Mouse (Mus musculus) forebrain, embryonic 15.5 days (tissue): ENCODE data around the gene Gpr18. TPM values are rescaled to one million over a fixed set of nuclear protein-coding genes. Genes with fewer than 3 reads are reported as not detected.

Experiments
- ATAC-seq: fragments of 200-750 bp; cut with Nextera tagmentation; replicated peaks from 2 replicates; pipeline ENCODE4 v1.8.0; 2017; ENCODE audit warnings: mild to moderate bottlenecking, moderate TSS enrichment, moderate library complexity
- H3K27ac ChIP-seq: fragments of 300-500 bp; sonication (generic); replicated peaks from 2 replicates; pipeline ENCODE4 v1.5.1; 2015; ENCODE audit warnings: mild to moderate bottlenecking, inconsistent platforms
- H3K27me3 ChIP-seq: fragments of 300-500 bp; sonication (generic); 2 replicates; pipeline ENCODE4 v1.6.1; 2015; ENCODE audit warnings: inconsistent platforms
- H3K36me3 ChIP-seq: fragments of 300-500 bp; sonication (generic); 2 replicates; pipeline ENCODE4 v1.6.1; 2015; ENCODE audit warnings: mild to moderate bottlenecking, inconsistent platforms
- H3K4me1 ChIP-seq: fragments of 300-500 bp; sonication (generic); 2 replicates; pipeline ENCODE4 v1.6.1; 2015; ENCODE audit warnings: inconsistent platforms
- H3K4me2 ChIP-seq: fragments of 300-500 bp; sonication (generic); replicated peaks from 2 replicates; pipeline ENCODE4 v1.6.1; 2015; ENCODE audit warnings: mild to moderate bottlenecking, inconsistent platforms
- H3K4me3 ChIP-seq: fragments of 300-500 bp; sonication (generic); 2 replicates; pipeline ENCODE4 v1.5.1; 2015; ENCODE audit warnings: mild to moderate bottlenecking, inconsistent platforms
- H3K9ac ChIP-seq: fragments of 300-500 bp; sonication (generic); replicated peaks from 2 replicates; pipeline ENCODE4 v1.6.1; 2015; ENCODE audit warnings: mild to moderate bottlenecking, inconsistent platforms
- H3K9me3 ChIP-seq: fragments of 300-500 bp; sonication (generic); 2 replicates; pipeline ENCODE4 v1.6.1; 2016; ENCODE audit warnings: inconsistent platforms
- WGBS: fragments of 180-500 bp; shearing (Covaris S2); methylation state at CpG from one replicate; pipeline ENCODE4 v1.1.7; 2015; ENCODE audit warnings: mixed read lengths; 5-methylcytosine and 5-hydroxymethylcytosine counted together
- polyA plus RNA-seq: library from polyadenylated mRNA; unstranded; fragments of >200 nt; fragmentation: Nextera tagmentation; extraction: Ambion mirVana; gene quantifications from 2 replicates; pipeline ENCODE4 v1.2.1, GENCODE M21; 2015

Gene Gpr18
- polyA plus RNA-seq, 1 experiment from 2014 or later: 0.29 TPM

- ATAC-seq: no peak
- no peaks in the 10 kb centered on the region for H3K4me1 ChIP-seq
- 71% methylated on average over 6 of the region's 6 CpGs for WGBS
- H3K36me3 ChIP-seq: no peaks in the 10 kb centered on the region
- H3K4me3 ChIP-seq: no peak overlapping the region
- no peak overlapping the region for H3K9ac ChIP-seq
- no peaks in the 10 kb centered on the region for H3K27me3 ChIP-seq
- H3K9me3 ChIP-seq: no peaks in the 10 kb centered on the region
- H3K27ac ChIP-seq: no peak overlapping the region
- H3K4me2 ChIP-seq: no peak overlapping the region
These were observed 19.2 kb downstream of the Gpr18 start for GRCm38 (mm10) chr14:121896126-121897090.

- no peaks in the 10 kb centered on the region for H3K9me3 ChIP-seq
- no peak overlapping the region for H3K9ac ChIP-seq
- no peaks in the 10 kb centered on the region for H3K4me1 ChIP-seq
- H3K4me2 ChIP-seq: no peak overlapping the region
- no peak overlapping the region for H3K4me3 ChIP-seq
- H3K27ac ChIP-seq: no peak overlapping the region
- H3K27me3 ChIP-seq: no peaks in the 10 kb centered on the region
- 91% methylated on average over 4 of the region's 4 CpGs for WGBS
- H3K36me3 ChIP-seq: no peaks in the 10 kb centered on the region
- ATAC-seq: no peak
These were observed 20.3 kb downstream of the Gpr18 start for GRCm38 (mm10) chr14:121895316-121895715.

GRCm38 (mm10) chr14:121894511-121895135 is 21.0 kb downstream of the Gpr18 start:
- H3K4me2 ChIP-seq: no peak overlapping the region
- no peak overlapping the region for H3K27ac ChIP-seq
- no peaks in the 10 kb centered on the region for H3K27me3 ChIP-seq
- H3K4me3 ChIP-seq: no peak overlapping the region
- no peak overlapping the region for H3K9ac ChIP-seq
- H3K36me3 ChIP-seq: no peaks in the 10 kb centered on the region
- WGBS: 88% methylated on average over 5 of the region's 5 CpGs
- no peak for ATAC-seq
- no peaks in the 10 kb centered on the region for H3K9me3 ChIP-seq
- no peaks in the 10 kb centered on the region for H3K4me1 ChIP-seq

GRCm38 (mm10) chr14:121893747-121894146 is 21.8 kb downstream of the Gpr18 start:
- no peak overlapping the region for H3K4me3 ChIP-seq
- no peaks in the 10 kb centered on the region for H3K4me1 ChIP-seq
- WGBS: 92% methylated on average over 6 of the region's 6 CpGs
- no peaks in the 10 kb centered on the region for H3K27me3 ChIP-seq
- no peak overlapping the region for H3K9ac ChIP-seq
- H3K4me2 ChIP-seq: no peak overlapping the region
- no peaks in the 10 kb centered on the region for H3K9me3 ChIP-seq
- no peaks in the 10 kb centered on the region for H3K36me3 ChIP-seq
- H3K27ac ChIP-seq: no peak overlapping the region
- no peak for ATAC-seq

DNA sequence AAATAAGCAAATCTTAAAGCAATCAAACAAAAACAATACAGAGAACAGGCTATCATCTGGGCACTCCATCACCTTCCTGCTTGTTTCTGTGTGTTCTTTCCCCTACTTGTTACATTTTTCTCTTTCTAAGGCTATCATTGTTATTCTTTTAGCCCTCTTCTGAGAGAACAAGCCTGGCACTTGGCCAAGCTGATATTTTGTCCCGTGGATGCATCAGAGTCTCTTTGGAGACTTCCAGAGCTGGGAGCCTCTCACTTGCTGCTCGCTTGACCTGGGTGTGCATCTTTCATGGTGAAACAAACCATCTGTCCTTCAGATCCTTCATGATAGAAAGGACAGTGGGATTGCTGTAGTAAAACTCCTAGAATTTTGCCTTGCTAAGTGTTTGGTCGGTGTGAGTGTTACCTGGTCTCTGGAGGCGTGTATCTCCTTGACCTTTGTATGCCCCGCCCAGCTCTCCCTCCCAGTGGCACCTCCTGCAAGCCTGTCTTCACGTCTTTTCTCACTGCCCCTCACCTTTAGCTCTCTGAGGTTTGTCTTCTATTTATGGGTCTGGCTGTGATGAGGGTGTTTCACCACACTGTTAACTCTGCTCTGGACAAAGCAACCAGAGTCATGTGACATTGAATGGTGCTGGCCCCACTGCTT is 31.3 kb downstream of the Gpr18 start:
- H3K9me3 ChIP-seq: no peaks in the 10 kb centered on the region
- no peak overlapping the region for H3K27ac ChIP-seq
- no peak overlapping the region for H3K4me3 ChIP-seq
- H3K4me2 ChIP-seq: no peak overlapping the region
- 75% methylated on average over 6 of the region's 6 CpGs for WGBS
- H3K4me1 ChIP-seq: peaks cover 10% of the 10 kb centered on the region
- no peaks in the 10 kb centered on the region for H3K27me3 ChIP-seq
- H3K36me3 ChIP-seq: no peaks in the 10 kb centered on the region
- H3K9ac ChIP-seq: no peak overlapping the region
- no peak for ATAC-seq

- ATAC-seq: no peak
- WGBS: 90% methylated on average over 7 of the region's 7 CpGs
- peaks cover 20% of the 10 kb centered on the region for H3K4me1 ChIP-seq
- no peak overlapping the region for H3K27ac ChIP-seq
- no peaks in the 10 kb centered on the region for H3K9me3 ChIP-seq
- H3K4me3 ChIP-seq: no peak overlapping the region
- no peak overlapping the region for H3K9ac ChIP-seq
- H3K4me2 ChIP-seq: no peak overlapping the region
- no peaks in the 10 kb centered on the region for H3K36me3 ChIP-seq
- no peaks in the 10 kb centered on the region for H3K27me3 ChIP-seq
These were observed 34.4 kb downstream of the Gpr18 start for GRCm38 (mm10) chr14:121881211-121881610.

DNA sequence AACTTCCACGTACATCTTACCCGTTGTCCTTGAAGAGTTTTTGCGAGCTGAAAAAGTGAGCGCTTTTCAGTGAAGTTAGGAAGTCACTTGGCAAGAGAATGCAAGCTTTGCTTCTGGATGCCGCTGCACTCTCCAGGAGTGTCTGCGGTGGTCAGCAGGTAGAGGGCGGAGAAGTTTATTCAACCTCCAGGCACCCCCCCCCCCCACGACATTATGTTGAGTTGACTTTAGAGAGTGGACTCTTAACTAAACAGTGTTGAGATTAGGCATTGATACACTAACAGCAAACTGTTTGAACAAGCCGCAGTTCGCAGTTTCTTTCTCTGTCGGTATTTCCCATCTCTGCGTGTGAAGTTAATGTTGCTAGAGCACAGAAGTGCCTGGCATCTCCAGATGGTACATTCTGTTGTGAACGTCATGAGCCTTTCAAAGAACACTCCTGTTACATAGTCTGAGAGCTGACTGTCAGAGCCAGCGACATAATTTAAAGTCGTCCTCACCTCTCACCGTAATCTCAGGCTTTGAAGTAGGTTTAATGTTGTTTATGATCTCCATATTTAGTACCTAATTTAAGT is 36.2 kb downstream of the Gpr18 start:
- Histone ChIP-seq H3K4me2 (peak overlapping the region; percentile 97), H3K4me1 (peaks cover 20% of the 10 kb centered on the region), H3K9me3 (no peaks in the 10 kb centered on the region), H3K4me3 (peak overlapping the region; percentile 95), H3K27me3 (no peaks in the 10 kb centered on the region), H3K27ac (0 out of 2 replicates have a peak overlapping the region, but pooled peaks have one; percentile 87), H3K36me3 (no peaks in the 10 kb centered on the region), H3K9ac (peak overlapping the region; percentile 93)
- no peak for ATAC-seq
- 19% methylated on average over 16 of the region's 16 CpGs for WGBS

- H3K27me3 ChIP-seq: no peaks in the 10 kb centered on the region
- H3K4me3 ChIP-seq: peak overlapping the region; percentile 95
- H3K27ac ChIP-seq: peak overlapping the region; percentile 87
- peaks cover 20% of the 10 kb centered on the region for H3K4me1 ChIP-seq
- H3K9me3 ChIP-seq: no peaks in the 10 kb centered on the region
- peak overlapping the region; percentile 97 for H3K4me2 ChIP-seq
- peak overlapping the region; percentile 93 for H3K9ac ChIP-seq
- under 1% methylated on average over 27 of the region's 27 CpGs for WGBS
- ATAC-seq: no peak
- no peaks in the 10 kb centered on the region for H3K36me3 ChIP-seq
These were observed 36.7 kb downstream of the Gpr18 start for GRCm38 (mm10) chr14:121878859-121879206.

- peaks cover 20% of the 10 kb centered on the region for H3K4me1 ChIP-seq
These were observed 37.3 kb downstream of the Gpr18 start, which contains the start of gene Ubac2 for GRCm38 (mm10) chr14:121878176-121878858. Gene Ubac2 (plus strand): TSS chr14:121878620.

GRCm38 (mm10) chr14:121877640-121878039 is 37.9 kb downstream of the Gpr18 start:
- H3K4me1 ChIP-seq: peaks cover 20% of the 10 kb centered on the region
- no peak for ATAC-seq
- H3K27me3 ChIP-seq: no peaks in the 10 kb centered on the region
- no peaks in the 10 kb centered on the region for H3K9me3 ChIP-seq
- 34% methylated on average over 8 of the region's 8 CpGs for WGBS
- H3K9ac ChIP-seq: peak overlapping the region; percentile 93
- peak overlapping the region; percentile 87; the same call in 1 of the 2 replicates for H3K27ac ChIP-seq
- H3K4me2 ChIP-seq: peak overlapping the region; percentile 60
- H3K4me3 ChIP-seq: peak overlapping the region; percentile 95
- H3K36me3 ChIP-seq: no peaks in the 10 kb centered on the region

More at GRCm38 (mm10) chr14:121878176-121878858, 37.3 kb downstream of the Gpr18 start, which contains the start of gene Ubac2:
- Histone ChIP-seq H3K4me3 (peak within 1 kb of the TSS; percentile 95), H3K27ac (peak within 1 kb of the TSS; percentile 87), H3K9ac (peak within 1 kb of the TSS; percentile 93), H3K9me3 (no peaks in the 10 kb centered on the region), H3K4me2 (peak within 1 kb of the TSS; percentile 97), H3K27me3 (no peaks in the 10 kb centered on the region), H3K36me3 (no peaks in the 10 kb centered on the region)
- ATAC-seq: peak; percentile 99
- WGBS: 0% methylated on average over 61 of the region's 61 CpGs

DNA sequence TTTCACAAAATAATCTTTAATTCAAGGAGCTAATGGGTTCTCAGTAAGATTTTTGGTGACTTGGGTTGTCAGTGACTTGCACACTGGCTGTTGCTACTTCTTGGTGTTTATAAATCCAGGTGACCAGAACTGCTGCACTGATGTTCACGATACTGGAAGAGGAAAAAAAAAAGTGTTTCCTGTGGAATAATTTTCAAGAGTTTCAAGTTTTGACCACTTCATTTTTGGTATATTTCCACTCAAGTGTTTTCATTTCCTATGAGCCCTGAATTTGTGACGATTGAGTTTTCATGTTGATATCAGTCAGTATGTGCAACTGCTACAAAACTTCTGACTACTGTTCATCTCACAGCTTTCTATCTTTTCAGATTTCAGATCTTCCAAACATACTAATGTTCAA is 38.7 kb downstream of the Gpr18 start:
- no peak overlapping the region for H3K4me2 ChIP-seq
- no peaks in the 10 kb centered on the region for H3K36me3 ChIP-seq
- H3K4me3 ChIP-seq: no peak overlapping the region
- peaks cover 20% of the 10 kb centered on the region for H3K4me1 ChIP-seq
- no peak overlapping the region for H3K27ac ChIP-seq
- ATAC-seq: no peak
- no peaks in the 10 kb centered on the region for H3K27me3 ChIP-seq
- H3K9me3 ChIP-seq: no peaks in the 10 kb centered on the region
- 88% methylated on average over 2 of the region's 2 CpGs for WGBS
- H3K9ac ChIP-seq: no peak overlapping the region
